Mouse (Mus musculus) adrenal gland, postnatal 25 days (tissue): Measurements from ENCODE around the gene Zfp90. TPM values are rescaled to one million over a fixed set of nuclear protein-coding genes. Genes with fewer than 3 reads are reported as not detected.

ENCODE experiments used
- DNase-seq: peaks from one replicate; pipeline ENCODE4 v3.0.0; 2021; ENCODE audit warnings: mixed read lengths
- total RNA-seq: library from RNA; stranded (reverse); gene quantifications from 2 replicates; pipeline ENCODE4 v1.2.3, GENCODE M21; 2021

Gene Zfp90
- total RNA-seq, 1 experiment from 2014 or later = 8.3 TPM

- DNase-seq = no peak
Measured at GRCm38 (mm10) chr8:106433667-106434066, 18.5 kb downstream of the Zfp90 start.

DNA sequence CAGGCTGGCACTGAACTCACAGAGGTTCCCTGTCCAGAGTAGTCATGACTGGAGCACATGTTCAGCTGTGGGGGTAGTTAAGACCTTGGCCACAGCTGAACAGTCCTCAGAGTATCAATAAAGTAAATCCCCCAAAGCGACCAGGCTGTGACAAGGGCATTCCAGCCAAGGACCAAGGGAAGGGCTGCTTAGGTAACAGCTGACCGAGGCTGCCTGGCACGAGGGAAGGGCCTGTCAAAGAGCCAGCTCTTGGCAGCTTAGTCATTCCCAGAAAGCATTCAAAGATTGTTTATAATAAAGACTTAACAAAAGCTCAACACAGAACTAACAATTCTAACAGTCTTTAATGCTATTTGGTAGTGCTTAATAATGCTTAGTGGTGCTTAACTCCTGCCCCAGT is 22.7 kb downstream of the Zfp90 start:
- DNase-seq = peak; percentile 80

GRCm38 (mm10) chr8:106440146-106440545 is 25.0 kb downstream of the Zfp90 start:
- no peak for DNase-seq

GRCm38 (mm10) chr8:106442740-106443139 is 27.6 kb downstream of the Zfp90 start:
- DNase-seq = no peak

- DNase-seq = no peak
Measured at GRCm38 (mm10) chr8:106451301-106452085, 36.4 kb downstream of the Zfp90 start.

DNA sequence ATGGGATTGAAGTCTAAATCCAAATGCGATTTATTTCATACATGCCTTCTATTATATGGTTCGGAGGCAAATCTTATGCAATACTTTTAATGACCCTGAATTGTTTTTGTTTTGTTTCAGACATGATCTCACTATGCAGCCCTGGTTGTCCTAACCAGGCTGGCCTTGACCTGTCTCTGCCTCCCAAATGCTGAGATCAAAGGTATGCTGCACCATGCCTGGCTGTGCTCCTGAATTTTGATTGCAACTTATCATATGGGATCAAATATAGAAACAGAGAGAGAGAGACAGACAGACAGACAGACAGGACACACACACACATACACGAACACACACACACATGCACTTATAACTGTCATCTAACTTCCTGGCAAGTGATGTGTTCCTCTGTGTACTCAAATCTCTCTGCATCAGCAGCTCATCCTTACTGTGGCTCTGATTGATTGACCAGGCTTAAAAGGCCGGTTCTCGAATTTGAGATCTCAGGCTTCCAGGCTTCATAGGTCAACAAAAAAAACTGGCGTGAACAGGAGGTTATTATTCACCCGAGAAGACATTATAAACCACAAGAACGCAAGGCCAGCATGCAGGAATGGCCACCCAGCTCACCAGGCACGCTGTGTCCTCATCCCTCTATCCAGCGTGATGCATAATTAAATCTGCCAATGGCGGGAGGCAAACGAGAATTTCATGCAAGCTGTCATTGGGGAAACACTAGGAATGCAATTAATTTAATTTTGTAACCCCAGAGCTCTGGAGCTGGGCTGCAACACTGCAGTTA is 37.8 kb downstream of the Zfp90 start:
- peak; percentile 26 for DNase-seq

- DNase-seq = no peak
Measured at GRCm38 (mm10) chr8:106454036-106454435, 38.9 kb downstream of the Zfp90 start.

DNA sequence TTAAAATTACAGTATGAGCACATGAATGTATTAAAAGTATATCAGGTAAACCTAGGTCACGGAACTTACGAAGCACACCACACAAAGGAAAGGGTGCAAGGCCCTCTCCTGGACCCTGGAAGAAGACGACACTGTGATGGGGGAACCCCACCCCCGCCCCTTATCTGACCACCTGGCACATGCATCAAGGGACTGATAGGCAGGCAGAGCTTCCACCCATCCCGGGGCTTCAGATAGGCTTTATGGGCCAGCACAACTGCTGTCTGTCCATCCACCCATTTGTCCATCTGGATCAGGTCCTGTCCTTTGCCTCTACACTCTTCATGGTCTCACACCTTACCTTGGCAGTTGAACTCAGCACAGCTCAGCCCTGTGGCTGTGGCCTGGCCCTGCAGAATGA is 47.0 kb downstream of the Zfp90 start:
- DNase-seq = no peak

DNA sequence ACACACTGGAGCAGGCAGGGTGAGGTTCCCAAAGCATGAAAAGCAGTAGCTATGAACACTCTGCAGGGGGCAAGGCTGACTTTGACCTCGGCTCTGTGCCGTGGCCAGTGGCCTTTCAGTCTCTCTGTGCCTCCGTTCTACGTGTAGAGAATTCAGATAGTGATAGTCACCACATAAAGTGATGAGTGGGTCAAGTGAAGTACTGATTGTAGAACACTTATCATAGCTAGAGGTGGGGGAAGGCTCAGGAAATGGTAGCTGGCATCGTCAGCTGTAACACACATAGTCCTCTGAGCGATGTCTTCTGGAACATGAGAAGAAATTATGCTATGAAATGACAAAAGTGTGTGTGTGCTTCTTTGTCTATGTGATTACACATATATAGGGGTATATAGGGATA is 48.7 kb downstream of the Zfp90 start:
- no peak for DNase-seq

DNA sequence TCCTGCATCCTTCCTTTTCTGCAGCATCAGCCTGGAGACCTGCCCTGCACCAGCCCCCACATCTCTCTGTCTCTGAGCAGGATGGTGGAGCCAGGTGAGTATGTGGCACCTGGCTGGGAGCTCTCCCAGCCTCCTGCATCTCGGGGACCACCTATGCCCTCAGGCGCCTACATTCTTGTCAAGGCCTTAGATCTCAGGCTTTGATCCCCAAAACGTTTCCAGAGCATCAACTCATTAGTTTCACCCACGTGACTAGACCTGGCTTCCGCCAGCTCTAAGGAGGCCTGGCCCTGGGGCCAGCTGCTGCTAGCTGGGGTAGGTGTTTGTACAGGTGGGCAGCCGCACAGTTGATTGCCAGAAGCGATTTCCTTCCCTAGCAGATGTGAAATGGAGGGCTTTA is 54.4 kb downstream of the Zfp90 start:
- no peak for DNase-seq

DNA sequence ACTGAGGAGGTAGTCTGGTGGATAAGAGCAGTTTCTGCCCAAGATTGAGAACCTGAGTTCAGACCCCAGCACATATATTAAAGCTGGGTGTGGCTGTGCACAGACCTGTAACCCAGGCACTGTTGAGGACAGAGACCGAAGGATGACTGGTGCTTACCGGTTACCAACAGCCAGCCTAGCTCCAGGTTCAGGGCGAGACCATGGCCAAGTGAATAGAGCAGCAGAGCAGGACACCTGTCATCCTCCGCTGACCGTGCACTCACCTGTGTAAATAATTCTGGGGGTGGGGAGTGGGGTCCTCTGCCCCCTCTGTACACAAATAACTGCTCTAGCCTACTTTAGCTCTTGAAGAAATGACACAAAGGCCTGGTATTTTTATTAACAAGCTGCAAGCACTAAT is 58.9 kb downstream of the Zfp90 start:
- no peak for DNase-seq

Other genes starting within 250 kb of the Zfp90 start
- 25.6 and 29.0 TPM in 2 replicates for gene Slc7a6, start 246.5 kb upstream of the Zfp90 start, total RNA-seq
- gene Slc7a6os, start 204.4 kb upstream of the Zfp90 start, total RNA-seq = 28.5 and 30.2 TPM in 2 replicates
- gene Prmt7, start 204.4 kb upstream of the Zfp90 start, total RNA-seq = 28.4 and 31.1 TPM in 2 replicates
- 6.6 and 8.0 TPM in 2 replicates for gene Smpd3, start 77.3 kb upstream of the Zfp90 start, total RNA-seq
- gene 6030452D12Rik, start 85.2 kb downstream of the Zfp90 start, total RNA-seq = not detected in 2 replicates
- 0.27 and 0.52 TPM in 2 replicates for gene Cdh3, start 95.6 kb downstream of the Zfp90 start, total RNA-seq
- 101 and 113 TPM in 2 replicates for gene Gm10073, start 158.1 kb downstream of the Zfp90 start, total RNA-seq
- 0.06 and 0.48 TPM in 2 replicates for gene Cdh1, start 188.0 kb downstream of the Zfp90 start, total RNA-seq